Mouse (Mus musculus) heart, postnatal 0 days (tissue): ENCODE measurements around the gene Ago3. TPM values are rescaled to one million over a fixed set of nuclear protein-coding genes. Genes with fewer than 3 reads are reported as not detected.

ENCODE experiments used
- ATAC-seq: fragments of 200-750 bp; cut with Nextera tagmentation; 2 replicates; pipeline ENCODE4 v1.8.0; 2017; ENCODE audit warnings: low read depth, moderate number of reproducible peaks, moderate library complexity; ENCODE audit not compliant: insufficient read depth
- DNase-seq: peaks from one replicate; pipeline ENCODE4 v3.0.0-alpha.2; 2016; ENCODE audit warnings: low spot score
- H3K27ac ChIP-seq: fragments of 300-500 bp; sonication (generic); 2 replicates; pipeline ENCODE4 v1.5.1; 2014; ENCODE audit warnings: low read depth, mild to moderate bottlenecking
- H3K27me3 ChIP-seq: fragments of 300-500 bp; sonication (generic); 2 replicates; pipeline ENCODE4 v1.6.1; 2014; ENCODE audit warnings: low read length, mixed read lengths; ENCODE audit not compliant: control insufficient read depth, insufficient read depth
- H3K36me3 ChIP-seq: fragments of 300-500 bp; sonication (generic); replicated peaks from 2 replicates; pipeline ENCODE4 v1.6.1; 2014; ENCODE audit warnings: low read length, mixed read lengths; ENCODE audit not compliant: control insufficient read depth, insufficient read depth
- H3K4me1 ChIP-seq: fragments of 300-500 bp; sonication (generic); 2 replicates; pipeline ENCODE4 v1.6.1; 2014; ENCODE audit warnings: antibody characterized with exemption; ENCODE audit not compliant: control insufficient read depth, insufficient read depth
- H3K4me2 ChIP-seq: fragments of 300-500 bp; sonication (generic); 2 replicates; pipeline ENCODE4 v1.6.1; 2014; ENCODE audit warnings: low read depth, mild to moderate bottlenecking, low read length, moderate library complexity
- H3K4me3 ChIP-seq: fragments of 300-500 bp; sonication (generic); 2 replicates; pipeline ENCODE4 v1.5.1; 2014; ENCODE audit warnings: low read depth, low read length
- H3K9ac ChIP-seq: fragments of 300-500 bp; sonication (generic); replicated peaks from 2 replicates; pipeline ENCODE4 v1.6.1; 2014; ENCODE audit warnings: low read depth, low read length, mixed read lengths
- H3K9me3 ChIP-seq: fragments of 300-500 bp; sonication (generic); replicated peaks from 2 replicates; pipeline ENCODE4 v1.6.1; 2016; ENCODE audit warnings: low read length; ENCODE audit not compliant: control insufficient read depth
- CTCF ChIP-seq: IDR thresholded peaks from 2 replicates; pipeline ENCODE4 v1.5.1; 2016; ENCODE audit warnings: antibody characterized with exemption, control low read depth, low read depth
- EP300 ChIP-seq: IDR thresholded peaks from 2 replicates; pipeline ENCODE4 v1.6.1; 2016; ENCODE audit warnings: antibody characterized with exemption, low read depth
- WGBS: fragments of 180-500 bp; shearing (Covaris S2); extraction: QIAGEN DNeasy Blood & Tissue Kit; methylation state at CpG from one replicate; pipeline ENCODE4 v1.1.7; 2014; 5-methylcytosine and 5-hydroxymethylcytosine counted together
- polyA plus RNA-seq: library from polyadenylated mRNA; unstranded; fragments of >200 nt; fragmentation: Nextera tagmentation; extraction: Ambion mirVana; gene quantifications from 2 replicates; pipeline ENCODE4 v1.2.1, GENCODE M21; 2015
- total RNA-seq: library from RNA; depleted of rRNA; stranded (reverse); fragments of >200 nt; gene quantifications from 2 replicates; pipeline ENCODE4 v1.2.3, GENCODE M21; 2014; ENCODE audit warnings: low replicate concordance; rRNA removed

The Ago3 gene
- total and polyA plus RNA-seq, 2 experiments from 2014 or later = 3.3 to 8.3 TPM

DNA sequence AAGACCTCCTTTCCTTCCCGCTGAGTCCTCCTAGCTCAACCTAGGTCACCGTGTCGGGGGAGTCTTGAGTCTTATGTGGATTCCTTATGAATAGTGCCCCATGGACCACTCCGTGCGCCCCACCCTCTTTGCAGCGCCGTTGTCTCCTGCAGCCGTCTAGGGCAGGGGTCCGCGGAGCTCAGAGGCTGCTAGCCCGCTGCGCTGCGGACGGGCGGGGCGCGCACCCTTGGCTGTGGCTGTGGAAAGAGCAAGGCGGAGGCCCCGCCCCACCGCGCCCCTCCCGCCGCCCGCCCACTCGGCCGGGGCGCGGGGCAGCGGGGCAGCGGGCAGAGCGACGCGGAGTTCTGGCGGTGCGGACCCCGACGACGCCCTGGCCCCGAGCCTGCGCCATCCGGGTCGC, 142.9 kb downstream of the Ago3 start, which contains the start of gene Col8a2:
Col8a2 (plus strand) TSS at position 302 of the 400 bp plus-strand sequence.
- Histone ChIP-seq H3K27me3 (peaks cover 65% of the 10 kb centered on the region), H3K27ac (no peak within 1 kb of the TSS), H3K4me2 (peak within 1 kb of the TSS; percentile 67), H3K36me3 (no peaks in the 10 kb centered on the region), H3K9ac (no peak within 1 kb of the TSS), H3K4me1 (no peaks in the 10 kb centered on the region), H3K9me3 (no peaks in the 10 kb centered on the region), H3K4me3 (peak within 1 kb of the TSS; percentile 45)
- TF ChIP-seq CTCF = no peak
- TF ChIP-seq EP300 = no peak
- ATAC-seq (peak; percentile 39; the same call in 1 of the 2 replicates), DNase-seq (no peak)
- WGBS = 3% methylated on average over 36 of the region's 42 CpGs

DNA sequence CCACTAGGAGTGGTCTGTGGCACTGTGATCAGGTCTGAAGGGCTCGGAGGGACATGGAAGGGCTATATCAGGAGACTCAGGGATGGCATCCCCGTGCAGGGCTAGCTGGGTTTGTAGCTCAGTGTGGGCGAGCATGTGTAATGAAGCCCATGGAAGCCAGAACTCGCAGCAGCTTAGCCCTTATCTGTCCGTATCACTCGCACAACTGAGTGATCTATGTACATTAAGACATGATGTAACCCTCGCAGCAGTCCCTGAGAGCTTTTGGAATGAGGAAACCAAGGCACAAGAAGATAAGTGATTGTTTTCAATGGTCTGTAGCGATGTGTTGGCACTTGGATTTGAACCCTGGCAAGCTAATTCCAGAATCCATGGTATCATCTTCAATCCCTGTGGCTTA, 145.8 kb downstream of the Ago3 start:
- TF ChIP-seq EP300 (no peak), CTCF (no peak)
- H3K4me3 ChIP-seq = no peak overlapping the region
- no peaks in the 10 kb centered on the region for H3K36me3 ChIP-seq
- H3K9me3 ChIP-seq = no peaks in the 10 kb centered on the region
- H3K4me2 ChIP-seq = no peak overlapping the region
- no peaks in the 10 kb centered on the region for H3K4me1 ChIP-seq
- ATAC-seq (no peak), DNase-seq (no peak)
- H3K9ac ChIP-seq = no peak overlapping the region
- 67% methylated on average over 8 of the region's 8 CpGs for WGBS
- no peak overlapping the region for H3K27ac ChIP-seq
- peaks cover 49% of the 10 kb centered on the region for H3K27me3 ChIP-seq

DNA sequence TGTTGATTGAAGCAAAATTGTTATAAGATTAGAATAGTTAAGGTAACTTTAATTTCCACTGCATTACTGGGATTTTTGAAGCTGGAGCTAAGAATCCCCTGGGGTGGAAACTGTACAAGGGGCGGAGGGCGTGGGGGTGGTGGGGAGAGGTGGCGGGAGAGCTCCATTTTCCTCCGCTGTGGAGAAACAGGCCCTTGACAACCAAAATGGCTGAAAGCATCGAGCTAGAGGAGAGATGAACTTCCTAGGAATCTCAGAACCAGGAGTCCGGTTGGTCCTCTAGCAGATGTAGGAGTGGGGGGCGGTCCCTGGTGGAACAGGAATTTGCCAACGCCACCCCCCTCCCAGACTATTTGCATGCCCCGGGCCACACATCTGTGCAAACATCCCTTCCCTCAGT, 147.7 kb downstream of the Ago3 start:
- Histone ChIP-seq H3K4me2 (no peak overlapping the region), H3K9me3 (no peaks in the 10 kb centered on the region), H3K27me3 (peaks cover 30% of the 10 kb centered on the region), H3K4me3 (no peak overlapping the region), H3K36me3 (no peaks in the 10 kb centered on the region), H3K27ac (no peak overlapping the region), H3K9ac (no peak overlapping the region), H3K4me1 (no peaks in the 10 kb centered on the region)
- ATAC-seq (no peak), DNase-seq (no peak)
- WGBS = 62% methylated on average over 9 of the region's 9 CpGs
- TF ChIP-seq CTCF (no peak), EP300 (no peak)

Other genes starting within 250 kb of the Ago3 start
- gene Thrap3, start 226.8 kb downstream of the Ago3 start, total RNA-seq = 84.1 and 121 TPM in 2 replicates
- gene Thrap3, start 226.8 kb downstream of the Ago3 start, polyA plus RNA-seq = 86.1 and 96.7 TPM in 2 replicates
- 75.0 and 90.1 TPM in 2 replicates for gene Map7d1, start 173.2 kb downstream of the Ago3 start, total RNA-seq
- 35.2 and 37.5 TPM in 2 replicates for gene Map7d1, start 173.2 kb downstream of the Ago3 start, polyA plus RNA-seq
- 46.4 and 63.1 TPM in 2 replicates for gene Trappc3, start 167.2 kb downstream of the Ago3 start, total RNA-seq
- gene Trappc3, start 167.2 kb downstream of the Ago3 start, polyA plus RNA-seq = 80.3 and 86.7 TPM in 2 replicates
- gene Col8a2, start 142.8 kb downstream of the Ago3 start, total RNA-seq = 3.8 and 4.3 TPM in 2 replicates
- 0.71 and 1.1 TPM in 2 replicates for gene Col8a2, start 142.8 kb downstream of the Ago3 start, polyA plus RNA-seq
- gene Adprhl2, start 107.9 kb downstream of the Ago3 start, total RNA-seq = 26.8 and 30.2 TPM in 2 replicates
- 23.2 and 26.1 TPM in 2 replicates for gene Adprhl2, start 107.9 kb downstream of the Ago3 start, polyA plus RNA-seq
- not detected in 2 replicates for gene Tekt2, start 103.9 kb downstream of the Ago3 start, total RNA-seq
- 0.27 and 0.88 TPM in 2 replicates for gene Tekt2, start 103.9 kb downstream of the Ago3 start, polyA plus RNA-seq
- gene Ago1, start 39.0 kb upstream of the Ago3 start, total RNA-seq = 9.9 and 22.3 TPM in 2 replicates
- 1.4 and 1.6 TPM in 2 replicates for gene Ago1, start 39.0 kb upstream of the Ago3 start, polyA plus RNA-seq
- 0.31 and 1.5 TPM in 2 replicates for gene Ago4, start 103.9 kb upstream of the Ago3 start, total RNA-seq
- gene Ago4, start 103.9 kb upstream of the Ago3 start, polyA plus RNA-seq = 0.92 and 0.93 TPM in 2 replicates
- gene Clspn, start 127.4 kb upstream of the Ago3 start, total RNA-seq = 6.9 and 12.9 TPM in 2 replicates
- gene Clspn, start 127.4 kb upstream of the Ago3 start, polyA plus RNA-seq = 6.0 and 7.0 TPM in 2 replicates
- 3.4 and 5.8 TPM in 2 replicates for gene 5730409E04Rik, start 180.3 kb upstream of the Ago3 start, total RNA-seq
- 2.8 and 3.1 TPM in 2 replicates for gene 5730409E04Rik, start 180.3 kb upstream of the Ago3 start, polyA plus RNA-seq
- gene Psmb2, start 248.1 kb upstream of the Ago3 start, total RNA-seq = 232 and 263 TPM in 2 replicates
- 443 and 455 TPM in 2 replicates for gene Psmb2, start 248.1 kb upstream of the Ago3 start, polyA plus RNA-seq